Mouse (Mus musculus) liver, embryonic 12.5 days (tissue): Measurements from ENCODE around the gene Dmrta2. TPM values are rescaled to one million over a fixed set of nuclear protein-coding genes. Genes with fewer than 3 reads are reported as not detected.

Experiments
- ATAC-seq: fragments of 200-750 bp; cut with Nextera tagmentation; 2 replicates; pipeline ENCODE4 v1.8.0; 2017; ENCODE audit warnings: moderate number of reproducible peaks, mild to moderate bottlenecking, moderate library complexity
- H3K27ac ChIP-seq: fragments of 300-500 bp; sonication (generic); 2 replicates; pipeline ENCODE4 v1.5.1; 2016; ENCODE audit warnings: mild to moderate bottlenecking
- H3K27me3 ChIP-seq: fragments of 300-500 bp; sonication (generic); replicated peaks from 2 replicates; pipeline ENCODE4 v1.6.1; 2016; ENCODE audit warnings: mild to moderate bottlenecking, moderate library complexity
- H3K36me3 ChIP-seq: fragments of 300-500 bp; sonication (generic); 2 replicates; pipeline ENCODE4 v1.6.1; 2016; ENCODE audit warnings: mild to moderate bottlenecking, moderate library complexity
- H3K4me1 ChIP-seq: fragments of 300-500 bp; sonication (generic); 2 replicates; pipeline ENCODE4 v1.6.1; 2016
- H3K4me2 ChIP-seq: fragments of 300-500 bp; sonication (generic); 2 replicates; pipeline ENCODE4 v1.6.1; 2016; ENCODE audit warnings: mild to moderate bottlenecking, moderate library complexity
- H3K4me3 ChIP-seq: fragments of 300-500 bp; sonication (generic); 2 replicates; pipeline ENCODE4 v1.5.1; 2016; ENCODE audit warnings: mild to moderate bottlenecking, moderate library complexity
- H3K9ac ChIP-seq: fragments of 300-500 bp; sonication (generic); 2 replicates; pipeline ENCODE4 v1.6.1; 2016; ENCODE audit warnings: mild to moderate bottlenecking, moderate library complexity
- H3K9me3 ChIP-seq: fragments of 300-500 bp; sonication (generic); replicated peaks from 2 replicates; pipeline ENCODE4 v1.6.1; 2016; ENCODE audit warnings: mild to moderate bottlenecking, moderate library complexity
- WGBS: fragments of 180-500 bp; shearing (Covaris S2); methylation state at CpG from one replicate; pipeline ENCODE4 v1.1.7; 2016; ENCODE audit not compliant: insufficient replicate concordance; 5-methylcytosine and 5-hydroxymethylcytosine counted together
- polyA plus RNA-seq: library from polyadenylated mRNA; unstranded; fragments of >200 nt; fragmentation: Nextera tagmentation; extraction: Ambion mirVana; gene quantifications from 2 replicates; pipeline ENCODE4 v1.2.1, GENCODE M21; 2016

The Dmrta2 gene
- 0.05 TPM in 2 replicates for polyA plus RNA-seq

- 2% methylated on average over 63 of the region's 64 CpGs for WGBS
These were observed at the start of gene Dmrta2 for GRCm38 (mm10) chr4:109977148-109978067. Gene Dmrta2 (plus strand): TSS chr4:109978053.

DNA sequence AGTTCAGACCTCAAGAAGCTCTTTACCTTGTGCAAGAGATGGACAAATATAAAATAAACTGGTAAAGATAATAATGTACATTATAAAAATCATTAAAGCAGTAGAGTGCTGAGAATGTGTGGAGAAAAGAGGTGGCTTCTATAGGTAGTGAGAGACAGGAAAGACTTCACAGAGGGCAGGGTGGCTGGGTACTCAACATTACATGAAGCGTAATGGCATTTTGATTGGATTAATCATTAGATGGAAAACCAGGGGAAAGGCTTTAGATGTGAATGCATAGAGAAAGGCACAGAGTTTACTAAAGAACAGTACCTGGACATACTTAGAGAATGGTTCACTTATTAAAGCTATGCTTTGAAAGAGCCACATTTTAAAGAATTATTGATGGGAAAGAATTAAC, 48.8 kb upstream of the Dmrta2 start:
- no peak overlapping the region for H3K4me3 ChIP-seq
- 88% methylated on average over 1 of the region's 1 CpGs for WGBS
- ATAC-seq: no peak
- no peak overlapping the region for H3K27ac ChIP-seq
- H3K4me1 ChIP-seq: no peaks in the 10 kb centered on the region
- no peak overlapping the region for H3K4me2 ChIP-seq
- H3K27me3 ChIP-seq: no peaks in the 10 kb centered on the region
- no peak overlapping the region for H3K9ac ChIP-seq
- H3K9me3 ChIP-seq: no peaks in the 10 kb centered on the region
- peaks cover 8% of the 10 kb centered on the region for H3K36me3 ChIP-seq

More at GRCm38 (mm10) chr4:109977148-109978067, at the start of gene Dmrta2:
- Histone ChIP-seq H3K4me1 (peaks cover 28% of the 10 kb centered on the region), H3K27ac (no peak within 1 kb of the TSS), H3K9me3 (no peaks in the 10 kb centered on the region), H3K36me3 (no peaks in the 10 kb centered on the region), H3K4me2 (peak within 1 kb of the TSS; percentile 48), H3K4me3 (peak within 1 kb of the TSS; percentile 39), H3K27me3 (peaks cover 98% of the 10 kb centered on the region), H3K9ac (no peak within 1 kb of the TSS)
- ATAC-seq: 0 out of 2 replicates have a peak, but pooled peaks have one; percentile 3

DNA sequence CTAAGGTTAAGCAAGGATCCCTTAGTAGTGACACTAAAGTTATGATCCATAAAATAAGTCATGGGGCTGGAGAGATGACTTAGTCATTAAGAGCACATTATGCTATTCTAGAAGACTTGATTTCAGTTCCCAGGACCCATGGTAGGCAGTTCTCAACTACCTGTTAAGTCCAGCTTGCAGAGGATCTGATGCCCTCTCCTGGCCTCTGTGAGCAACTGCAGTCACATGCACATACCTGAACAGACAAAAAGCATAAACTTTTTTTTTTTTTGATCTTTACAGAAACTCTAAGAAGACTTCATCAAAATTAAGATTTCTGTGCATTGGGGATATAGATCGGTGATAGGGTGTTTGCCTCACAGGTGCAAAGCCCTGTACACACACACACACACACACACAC, 47.4 kb upstream of the Dmrta2 start:
- Histone ChIP-seq H3K9ac (no peak overlapping the region), H3K36me3 (peaks cover 10% of the 10 kb centered on the region), H3K4me3 (no peak overlapping the region), H3K4me1 (no peaks in the 10 kb centered on the region), H3K27ac (no peak overlapping the region), H3K9me3 (no peaks in the 10 kb centered on the region), H3K27me3 (no peaks in the 10 kb centered on the region), H3K4me2 (no peak overlapping the region)
- ATAC-seq: no peak
- 79% methylated on average over 1 of the region's 1 CpGs for WGBS

DNA sequence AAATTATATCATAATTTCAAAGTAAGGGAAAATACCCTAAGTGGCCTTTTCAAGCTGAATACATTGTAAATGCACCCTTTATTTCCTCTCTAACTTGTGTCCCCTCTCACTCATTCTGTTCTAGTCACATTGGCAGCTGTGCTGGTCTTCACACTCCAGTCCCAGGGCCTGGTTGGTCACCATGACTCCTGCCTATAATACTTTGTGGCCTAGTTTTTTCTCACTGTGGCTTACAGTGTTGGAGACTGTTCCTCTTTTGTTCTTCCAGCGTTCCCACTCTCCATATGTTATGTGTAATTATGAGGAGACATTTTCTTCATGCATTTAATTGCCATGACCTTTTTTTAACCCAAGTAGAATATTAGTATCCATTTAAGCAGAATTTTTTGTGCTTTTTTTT, 46.9 kb upstream of the Dmrta2 start:
- ATAC-seq: no peak
- WGBS: 82% methylated on average over 1 of the region's 1 CpGs
- Histone ChIP-seq H3K36me3 (peaks cover 13% of the 10 kb centered on the region), H3K9me3 (no peaks in the 10 kb centered on the region), H3K9ac (no peak overlapping the region), H3K4me3 (no peak overlapping the region), H3K27ac (no peak overlapping the region), H3K27me3 (no peaks in the 10 kb centered on the region), H3K4me2 (no peak overlapping the region), H3K4me1 (no peaks in the 10 kb centered on the region)

DNA sequence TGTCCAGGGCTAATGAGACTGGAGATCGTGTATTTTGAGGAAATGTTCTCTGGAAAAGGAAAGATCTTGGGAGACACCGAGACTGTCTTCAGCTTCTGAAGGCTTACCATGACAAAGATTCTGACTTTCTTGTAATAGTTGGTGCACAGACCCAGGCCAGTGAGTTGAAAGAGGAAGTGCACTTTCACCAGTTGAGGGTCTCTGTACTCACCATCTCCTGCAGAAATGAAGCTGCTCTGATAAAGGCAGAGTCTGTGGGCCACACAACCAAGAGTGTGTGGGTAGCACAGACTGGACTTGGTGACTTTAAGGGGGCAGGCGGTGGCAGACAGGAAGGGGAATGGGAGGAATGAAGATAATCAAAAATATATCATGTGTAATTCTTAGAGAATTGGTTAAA, 41.3 kb upstream of the Dmrta2 start:
- Histone ChIP-seq H3K4me2 (no peak overlapping the region), H3K4me1 (no peaks in the 10 kb centered on the region), H3K9me3 (no peaks in the 10 kb centered on the region), H3K27ac (no peak overlapping the region), H3K9ac (no peak overlapping the region), H3K36me3 (peaks cover 18% of the 10 kb centered on the region; the same call in 1 of the 2 replicates), H3K27me3 (no peaks in the 10 kb centered on the region), H3K4me3 (no peak overlapping the region)
- ATAC-seq: no peak
- 76% methylated on average over 3 of the region's 3 CpGs for WGBS

DNA sequence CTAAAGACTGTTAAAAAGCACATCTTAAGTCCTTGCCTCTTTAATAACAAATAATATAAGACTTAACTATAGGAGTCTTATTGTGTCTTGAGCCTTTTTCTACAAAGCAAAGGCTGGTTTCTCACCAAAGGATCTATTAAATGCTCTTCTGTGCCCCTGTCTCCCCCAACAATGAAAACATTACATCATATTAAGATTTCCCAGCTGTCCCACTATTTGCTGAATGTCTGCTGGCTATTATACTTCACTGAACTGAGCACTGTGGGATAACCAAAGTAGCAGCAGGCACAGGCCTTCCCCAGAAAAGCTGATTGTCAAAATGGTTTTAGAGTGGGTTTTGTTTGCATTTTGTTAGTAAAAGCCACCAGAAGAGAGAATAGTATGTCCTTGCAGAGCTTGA, 38.6 kb upstream of the Dmrta2 start:
- Histone ChIP-seq H3K36me3 (peaks cover 17% of the 10 kb centered on the region; the same call in 1 of the 2 replicates), H3K4me3 (no peak overlapping the region)

DNA sequence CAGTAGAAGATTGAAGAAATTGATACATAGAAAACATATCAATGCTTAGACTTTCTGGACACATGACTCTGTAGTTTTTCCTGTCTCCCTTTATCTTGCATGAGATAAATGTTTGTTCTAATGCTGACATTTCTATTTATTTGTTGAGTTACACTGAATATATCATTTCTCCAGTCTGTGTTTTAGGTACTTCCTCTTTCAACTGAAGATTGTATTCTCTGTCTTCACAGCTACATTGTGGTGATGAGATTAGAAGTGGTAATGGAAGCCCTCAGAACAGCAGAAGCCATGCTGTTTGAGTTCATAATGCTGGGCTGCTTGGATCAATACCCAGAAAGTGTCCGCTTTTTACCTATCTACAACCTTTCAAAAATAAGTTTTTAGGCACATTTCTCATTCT, 32.3 kb upstream of the Dmrta2 start:
- no peaks in the 10 kb centered on the region for H3K27me3 ChIP-seq
- H3K9ac ChIP-seq: no peak overlapping the region
- H3K4me1 ChIP-seq: peaks cover 12% of the 10 kb centered on the region
- WGBS: 84% methylated on average over 1 of the region's 1 CpGs
- H3K4me3 ChIP-seq: no peak overlapping the region
- ATAC-seq: no peak
- H3K27ac ChIP-seq: no peak overlapping the region
- H3K36me3 ChIP-seq: peaks cover 7% of the 10 kb centered on the region; the same call in 1 of the 2 replicates
- no peaks in the 10 kb centered on the region for H3K9me3 ChIP-seq
- H3K4me2 ChIP-seq: no peak overlapping the region

More for the DNA sequence above, 38.6 kb upstream of the Dmrta2 start:
- no peaks in the 10 kb centered on the region for H3K27me3 ChIP-seq
- no peaks in the 10 kb centered on the region for H3K9me3 ChIP-seq
- no peak overlapping the region for H3K4me2 ChIP-seq
- no peak overlapping the region for H3K9ac ChIP-seq
- H3K4me1 ChIP-seq: no peaks in the 10 kb centered on the region
- no peak overlapping the region for H3K27ac ChIP-seq
- no peak for ATAC-seq

DNA sequence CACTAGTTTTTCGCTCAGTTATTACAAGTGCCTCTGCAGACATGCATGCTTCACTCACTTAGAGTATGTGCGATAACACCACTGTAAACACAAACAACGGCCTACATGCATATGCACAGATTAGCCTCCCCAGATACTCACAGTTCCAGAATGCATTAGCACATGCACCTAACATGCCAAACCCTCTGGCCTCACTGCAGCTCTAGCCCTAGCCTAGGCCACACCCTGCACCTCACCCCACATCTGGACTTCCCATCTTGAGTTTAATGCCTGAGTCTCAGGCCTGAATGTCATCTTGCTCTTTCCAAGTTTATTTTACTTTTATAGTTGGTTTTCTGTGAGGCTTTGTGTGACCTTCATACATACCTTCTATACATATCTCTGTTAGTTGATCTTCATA, 28.5 kb upstream of the Dmrta2 start:
- Histone ChIP-seq H3K36me3 (0 out of 2 replicates have a peak, but pooled peaks cover 3% of the 10 kb centered on the region), H3K4me3 (no peak overlapping the region), H3K27me3 (no peaks in the 10 kb centered on the region), H3K4me2 (no peak overlapping the region), H3K9me3 (no peaks in the 10 kb centered on the region), H3K27ac (no peak overlapping the region), H3K9ac (no peak overlapping the region), H3K4me1 (peaks cover 12% of the 10 kb centered on the region)
- peak; percentile 75 for ATAC-seq
- 85% methylated on average over 3 of the region's 3 CpGs for WGBS

DNA sequence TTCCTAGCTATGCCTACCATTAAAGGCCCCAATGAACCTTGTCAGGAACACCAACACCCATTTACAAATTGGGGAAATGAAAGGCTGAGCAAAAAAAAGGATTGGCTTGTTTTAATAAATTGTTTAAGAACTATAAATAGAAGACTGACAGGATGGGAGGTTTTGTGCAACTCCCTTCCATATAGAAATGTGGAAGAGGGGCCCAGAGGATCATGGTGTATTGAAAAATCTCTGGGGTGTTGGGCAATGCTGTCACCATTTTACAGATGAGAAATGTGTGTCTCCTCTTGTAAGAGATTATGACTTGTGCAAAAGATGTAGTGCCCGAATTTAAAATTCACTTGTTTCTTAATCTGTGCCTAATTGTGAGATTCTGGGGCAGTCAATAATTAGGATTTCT, 24.3 kb upstream of the Dmrta2 start:
- ATAC-seq: no peak
- WGBS: 63% methylated on average over 1 of the region's 1 CpGs
- Histone ChIP-seq H3K9ac (no peak overlapping the region), H3K27me3 (no peaks in the 10 kb centered on the region), H3K36me3 (no peaks in the 10 kb centered on the region), H3K27ac (no peak overlapping the region), H3K9me3 (no peaks in the 10 kb centered on the region), H3K4me3 (no peak overlapping the region), H3K4me1 (peaks cover 12% of the 10 kb centered on the region), H3K4me2 (no peak overlapping the region)

- Histone ChIP-seq H3K4me1 (peaks cover 4% of the 10 kb centered on the region), H3K9me3 (no peaks in the 10 kb centered on the region), H3K9ac (no peak overlapping the region), H3K36me3 (peaks cover 17% of the 10 kb centered on the region; the same call in 1 of the 2 replicates), H3K4me3 (no peak overlapping the region), H3K4me2 (no peak overlapping the region), H3K27me3 (no peaks in the 10 kb centered on the region), H3K27ac (no peak overlapping the region)
- ATAC-seq: no peak
- 67% methylated on average over 5 of the region's 5 CpGs for WGBS
These were observed 17.5 kb upstream of the Dmrta2 start for GRCm38 (mm10) chr4:109960201-109960935.

GRCm38 (mm10) chr4:109963570-109964279, 14.1 kb upstream of the Dmrta2 start:
- Histone ChIP-seq H3K27ac (no peak overlapping the region), H3K9ac (no peak overlapping the region), H3K9me3 (no peaks in the 10 kb centered on the region), H3K4me3 (no peak overlapping the region), H3K4me2 (no peak overlapping the region), H3K36me3 (peaks cover 17% of the 10 kb centered on the region; the same call in 1 of the 2 replicates), H3K27me3 (no peaks in the 10 kb centered on the region), H3K4me1 (peaks cover 8% of the 10 kb centered on the region)
- WGBS: 68% methylated on average over 5 of the region's 5 CpGs
- ATAC-seq: no peak
